Mouse (Mus musculus): ENCODE measurements around the gene Trp63.

DNA sequence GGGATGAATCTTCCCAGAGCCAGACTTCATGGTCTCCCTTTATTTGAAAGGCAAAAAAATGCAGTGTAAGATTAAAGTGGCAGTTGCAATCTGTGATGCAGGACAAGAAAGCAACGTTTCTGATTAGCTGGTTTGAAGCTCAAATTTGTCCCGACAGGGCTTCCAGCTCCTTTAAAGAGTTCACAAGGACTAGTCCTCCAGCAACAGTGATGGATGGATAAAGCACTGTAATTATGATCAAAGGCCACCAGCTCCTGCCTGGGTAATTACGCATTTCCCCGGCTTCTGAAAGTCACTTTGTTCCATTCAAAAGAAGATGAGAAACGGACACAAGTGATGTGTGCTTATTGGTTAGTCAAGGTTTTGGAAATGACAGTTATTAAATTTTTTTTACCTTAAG, 7.0 kb downstream of the Trp63 start:
- TF ChIP-seq POLR2A (IDR thresholded peaks at IDR 0.05; ENCODE audit: borderline replicate concordance, low read depth, low read length) (no peak), CTCF (IDR thresholded peaks at IDR 0.05; ENCODE audit: low read depth, low read length) (no peak)

Data from bone marrow macrophage, adult 2 months (primary cell).